Mouse (Mus musculus) liver, embryonic 11.5 days (tissue): ENCODE measurements around the gene Mcoln3. TPM values are rescaled to one million over a fixed set of nuclear protein-coding genes. Genes with fewer than 3 reads are reported as not detected.

Source experiments
- ATAC-seq: fragments of 200-750 bp; cut with Nextera tagmentation; replicated peaks from 2 replicates; pipeline ENCODE4 v1.8.0; 2017; ENCODE audit warnings: moderate number of reproducible peaks, mild to moderate bottlenecking, moderate TSS enrichment, moderate library complexity; ENCODE audit not compliant: low FRiP score
- DNase-seq: peaks from one replicate; pipeline ENCODE4 v3.0.0-alpha.2; 2017; ENCODE audit warnings: low spot score
- H3K27ac ChIP-seq: fragments of 300-500 bp; sonication (generic); 2 replicates; pipeline ENCODE4 v1.5.1; 2014; ENCODE audit warnings: mild to moderate bottlenecking, low read depth, low read length, control low read depth
- H3K27me3 ChIP-seq: fragments of 300-500 bp; sonication (generic); replicated peaks from 2 replicates; pipeline ENCODE4 v1.6.1; 2014; ENCODE audit warnings: low read length, mixed read lengths; ENCODE audit not compliant: control insufficient read depth, insufficient read depth
- H3K36me3 ChIP-seq: fragments of 300-500 bp; sonication (generic); 2 replicates; pipeline ENCODE4 v1.6.1; 2014; ENCODE audit warnings: mild to moderate bottlenecking, low read length, moderate library complexity, mixed read lengths; ENCODE audit not compliant: control insufficient read depth, insufficient read depth
- H3K4me1 ChIP-seq: fragments of 300-500 bp; sonication (generic); replicated peaks from 2 replicates; pipeline ENCODE4 v1.6.1; 2014; ENCODE audit warnings: low read length, mixed read lengths; ENCODE audit not compliant: control insufficient read depth, insufficient read depth
- H3K4me2 ChIP-seq: fragments of 300-500 bp; sonication (generic); 2 replicates; pipeline ENCODE4 v1.6.1; 2014; ENCODE audit warnings: mild to moderate bottlenecking, control low read depth, moderate library complexity
- H3K4me3 ChIP-seq: fragments of 300-500 bp; sonication (generic); 2 replicates; pipeline ENCODE4 v1.5.1; 2014; ENCODE audit warnings: low read depth, low read length, control low read depth
- H3K9ac ChIP-seq: fragments of 300-500 bp; sonication (generic); 2 replicates; pipeline ENCODE4 v1.6.1; 2014; ENCODE audit warnings: low read depth, low read length, control low read depth
- H3K9me3 ChIP-seq: fragments of 300-500 bp; sonication (generic); 2 replicates; pipeline ENCODE4 v1.6.1; 2016; ENCODE audit warnings: low read length, inconsistent platforms, mixed read lengths; ENCODE audit not compliant: control insufficient read depth
- WGBS: fragments of 180-500 bp; shearing (Covaris S2); extraction: QIAGEN DNeasy Blood & Tissue Kit; methylation state at CpG from one replicate; pipeline ENCODE4 v1.1.7; 2014; 5-methylcytosine and 5-hydroxymethylcytosine counted together
- polyA plus RNA-seq: library from polyadenylated mRNA; unstranded; fragments of >200 nt; fragmentation: Nextera tagmentation; extraction: Ambion mirVana; gene quantifications from 2 replicates; pipeline ENCODE4 v1.2.1, GENCODE M21; 2014

The Mcoln3 gene
- polyA plus RNA-seq, 1 experiment from 2014 or later = 1.9 TPM

- H3K4me1 ChIP-seq = no peaks in the 10 kb centered on the region
- no peak overlapping the region for H3K9ac ChIP-seq
- H3K9me3 ChIP-seq = no peaks in the 10 kb centered on the region; the same call in 1 of the 2 replicates
- ATAC-seq = no peak
- no peaks in the 10 kb centered on the region for H3K36me3 ChIP-seq
- H3K4me2 ChIP-seq = no peak overlapping the region
- H3K4me3 ChIP-seq = no peak overlapping the region
- no peak for DNase-seq
- WGBS = 50% methylated on average over 6 of the region's 6 CpGs
- no peak overlapping the region for H3K27ac ChIP-seq
- no peaks in the 10 kb centered on the region for H3K27me3 ChIP-seq
These were observed 15.2 kb upstream of the Mcoln3 start for GRCm38 (mm10) chr3:146102049-146102448.

- Histone ChIP-seq H3K9ac (no peak overlapping the region), H3K4me3 (peak overlapping the region; percentile 37), H3K36me3 (no peaks in the 10 kb centered on the region), H3K4me1 (no peaks in the 10 kb centered on the region; the same call in 1 of the 2 replicates), H3K9me3 (no peaks in the 10 kb centered on the region; the same call in 1 of the 2 replicates), H3K4me2 (peak overlapping the region; percentile 72), H3K27me3 (peaks cover 3% of the 10 kb centered on the region; the same call in 1 of the 2 replicates), H3K27ac (no peak overlapping the region)
- ATAC-seq (0 out of 2 replicates have a peak, but pooled peaks have one; percentile 15), DNase-seq (no peak)
- WGBS = 9% methylated on average over 18 of the region's 18 CpGs
These were observed 10.0 kb upstream of the Mcoln3 start for GRCm38 (mm10) chr3:146107116-146107849.

DNA sequence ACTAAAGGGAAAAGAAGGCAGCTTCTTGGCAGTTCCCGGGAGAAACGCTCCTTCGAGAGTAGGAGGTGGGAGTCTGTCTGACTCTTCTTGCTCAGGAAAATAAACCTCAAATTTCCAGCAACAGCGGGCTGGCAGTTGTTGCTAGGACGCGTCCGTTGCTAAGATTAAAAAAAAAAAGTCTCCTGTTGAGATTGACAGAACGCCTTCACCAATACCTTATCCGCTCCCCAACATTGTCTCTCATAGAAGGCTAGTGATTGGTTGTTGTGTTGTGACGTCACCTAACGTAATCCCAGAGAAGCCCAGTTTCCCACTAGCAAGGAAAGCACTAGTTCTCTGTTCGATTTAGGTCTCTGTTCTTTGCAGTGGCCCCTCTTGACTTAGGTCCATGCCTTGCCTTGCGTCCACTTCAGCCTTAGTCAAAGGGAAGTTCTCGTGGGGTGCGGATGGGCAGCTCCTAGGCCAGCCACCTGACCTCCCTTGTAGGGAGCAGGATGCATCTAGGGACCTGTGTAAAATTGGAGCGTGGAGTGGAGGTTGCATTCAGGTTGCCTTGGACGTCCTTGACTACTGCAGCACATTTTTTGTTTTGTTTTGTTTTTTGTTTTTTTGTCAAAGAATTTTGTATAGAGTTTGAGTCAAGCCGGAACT, 9.2 kb upstream of the Mcoln3 start, which contains the start of gene Wdr63:
Wdr63 (minus strand) TSS at position 210 of the 651 bp plus-strand sequence.
- H3K4me3 ChIP-seq = peak within 1 kb of the TSS; percentile 37
- H3K27ac ChIP-seq = no peak within 1 kb of the TSS
- H3K4me2 ChIP-seq = peak within 1 kb of the TSS; percentile 72
- no peaks in the 10 kb centered on the region for H3K36me3 ChIP-seq
- DNase-seq (peak; percentile 46), ATAC-seq (peak; percentile 90)
- no peaks in the 10 kb centered on the region for H3K9me3 ChIP-seq
- H3K9ac ChIP-seq = no peak within 1 kb of the TSS
- WGBS = 12% methylated on average over 18 of the region's 18 CpGs
- peaks cover 3% of the 10 kb centered on the region; the same call in 1 of the 2 replicates for H3K27me3 ChIP-seq
- no peaks in the 10 kb centered on the region; the same call in 1 of the 2 replicates for H3K4me1 ChIP-seq

GRCm38 (mm10) chr3:146108945-146109344, 8.3 kb upstream of the Mcoln3 start:
- Histone ChIP-seq H3K27me3 (peaks cover 3% of the 10 kb centered on the region; the same call in 1 of the 2 replicates), H3K4me1 (no peaks in the 10 kb centered on the region; the same call in 1 of the 2 replicates), H3K9ac (no peak overlapping the region), H3K4me3 (no peak overlapping the region), H3K27ac (no peak overlapping the region), H3K4me2 (no peak overlapping the region), H3K9me3 (no peaks in the 10 kb centered on the region), H3K36me3 (no peaks in the 10 kb centered on the region)
- 53% methylated on average over 2 of the region's 2 CpGs for WGBS
- DNase-seq = no peak
- no peak for ATAC-seq

- peaks cover 3% of the 10 kb centered on the region; the same call in 1 of the 2 replicates for H3K27me3 ChIP-seq
- ATAC-seq = no peak
- no peak overlapping the region for H3K9ac ChIP-seq
These were observed 6.9 kb upstream of the Mcoln3 start for GRCm38 (mm10) chr3:146110358-146110757.

GRCm38 (mm10) chr3:146110916-146111315, 6.3 kb upstream of the Mcoln3 start:
- Histone ChIP-seq H3K9me3 (no peaks in the 10 kb centered on the region), H3K36me3 (no peaks in the 10 kb centered on the region), H3K4me1 (no peaks in the 10 kb centered on the region; the same call in 1 of the 2 replicates), H3K4me3 (no peak overlapping the region), H3K27me3 (peaks cover 3% of the 10 kb centered on the region; the same call in 1 of the 2 replicates), H3K9ac (no peak overlapping the region), H3K27ac (no peak overlapping the region), H3K4me2 (no peak overlapping the region)
- 71% methylated on average over 6 of the region's 6 CpGs for WGBS
- ATAC-seq (no peak), DNase-seq (no peak)

More at GRCm38 (mm10) chr3:146110358-146110757, 6.9 kb upstream of the Mcoln3 start:
- no peak for DNase-seq
- Histone ChIP-seq H3K27ac (no peak overlapping the region), H3K4me1 (no peaks in the 10 kb centered on the region; the same call in 1 of the 2 replicates), H3K4me2 (no peak overlapping the region), H3K9me3 (no peaks in the 10 kb centered on the region), H3K4me3 (no peak overlapping the region), H3K36me3 (no peaks in the 10 kb centered on the region)
- WGBS = 73% methylated on average over 2 of the region's 2 CpGs

- H3K27me3 ChIP-seq = peaks cover 33% of the 10 kb centered on the region
These were observed 777 bp downstream of the Mcoln3 start for GRCm38 (mm10) chr3:146117997-146118457.

DNA sequence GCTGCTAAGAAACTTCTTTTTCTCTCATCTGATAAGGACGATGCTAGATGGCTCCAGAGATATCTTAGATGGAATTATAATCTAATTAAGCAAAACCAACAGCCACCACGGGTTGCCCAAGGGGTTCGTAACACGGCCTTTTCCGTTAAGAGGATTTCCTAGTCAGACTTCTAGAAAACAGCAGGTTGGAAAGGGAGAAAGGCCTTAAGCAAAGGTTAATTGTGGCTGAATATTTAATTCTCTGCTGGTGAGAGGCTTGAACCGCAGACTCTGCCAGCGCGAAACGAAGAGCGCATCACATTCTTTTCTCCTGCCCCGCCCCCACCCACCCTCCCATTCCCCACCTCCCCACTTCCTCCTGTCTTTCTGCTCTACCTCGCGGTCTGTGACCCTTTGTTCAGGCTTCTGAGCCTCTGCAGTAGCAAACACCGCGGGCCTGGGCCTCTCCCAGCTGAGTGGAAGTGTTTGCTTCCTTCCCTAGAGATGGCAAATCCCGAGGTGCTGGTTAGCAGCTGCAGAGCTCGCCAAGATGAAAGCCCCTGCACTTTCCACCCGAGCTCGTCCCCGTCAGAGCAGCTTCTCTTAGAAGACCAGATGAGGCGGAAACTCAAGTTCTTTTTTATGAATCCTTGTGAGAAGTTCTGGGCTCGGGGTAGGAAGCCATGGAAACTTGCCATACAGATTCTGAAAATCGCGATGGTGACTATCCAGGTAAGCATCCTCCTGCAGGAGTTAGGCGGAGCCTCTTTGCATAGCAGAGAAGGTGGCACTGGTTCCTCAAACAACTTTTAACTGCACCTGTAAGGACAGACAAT, 4.3 kb downstream of the Mcoln3 start:
- Histone ChIP-seq H3K9ac (peak overlapping the region; percentile 28; the same call in 1 of the 2 replicates), H3K4me3 (peak overlapping the region; percentile 32), H3K36me3 (no peaks in the 10 kb centered on the region), H3K27ac (no peak overlapping the region), H3K9me3 (no peaks in the 10 kb centered on the region), H3K27me3 (peaks cover 30% of the 10 kb centered on the region), H3K4me1 (no peaks in the 10 kb centered on the region), H3K4me2 (peak overlapping the region; percentile 55)
- DNase-seq (peak; percentile 45), ATAC-seq (no peak)
- WGBS = 13% methylated on average over 25 of the region's 25 CpGs

More at GRCm38 (mm10) chr3:146117997-146118457, 777 bp downstream of the Mcoln3 start:
- no peak overlapping the region for H3K4me2 ChIP-seq
- WGBS = 51% methylated on average over 9 of the region's 9 CpGs
- DNase-seq (no peak), ATAC-seq (no peak; the same call in 1 of the 2 replicates)
- no peak overlapping the region for H3K4me3 ChIP-seq
- no peak overlapping the region for H3K27ac ChIP-seq
- H3K9ac ChIP-seq = no peak overlapping the region
- no peaks in the 10 kb centered on the region for H3K36me3 ChIP-seq
- no peaks in the 10 kb centered on the region for H3K9me3 ChIP-seq
- H3K4me1 ChIP-seq = no peaks in the 10 kb centered on the region
